Mouse (Mus musculus) left cerebral cortex, adult 2 months (tissue): ENCODE data around the gene Vwa2. TPM values are rescaled to one million over a fixed set of nuclear protein-coding genes. Genes with fewer than 3 reads are reported as not detected.

Source experiments
- DNase-seq, 2 experiments: peaks; one replicate each; pipeline ENCODE4 v3.0.0; 2021 to 2022; ENCODE audit warnings: low spot score in 2 of 2, mixed read lengths in 1 of 2; ENCODE audit errors: extremely low spot score in 1 of 2
- H3K27ac ChIP-seq: fragments of 200-600 bp; 2 replicates; pipeline ENCODE4 v1.8.1; 2022
- H3K4me3 ChIP-seq: fragments of 200-600 bp; 2 replicates; pipeline ENCODE4 v1.8.1; 2022
- CTCF ChIP-seq: fragments of 200-600 bp; IDR thresholded peaks from 2 replicates; pipeline ENCODE4 v1.8.1; 2022; ENCODE audit warnings: antibody characterized with exemption, mild to moderate bottlenecking, moderate library complexity
- intact Hi-C: fragments of 180-260 bp; cut with DNase I; formaldehyde crosslinking; loops from one replicate; pipeline ENCODE4 v1.15.1; 2025
- total RNA-seq, 2 experiments: library from RNA; stranded (reverse); gene quantifications; 2 replicates each; pipeline ENCODE4 v1.2.3; 2021

Gene Vwa2
- total RNA-seq, 2 experiments from 2014 or later, result not detected

DNA sequence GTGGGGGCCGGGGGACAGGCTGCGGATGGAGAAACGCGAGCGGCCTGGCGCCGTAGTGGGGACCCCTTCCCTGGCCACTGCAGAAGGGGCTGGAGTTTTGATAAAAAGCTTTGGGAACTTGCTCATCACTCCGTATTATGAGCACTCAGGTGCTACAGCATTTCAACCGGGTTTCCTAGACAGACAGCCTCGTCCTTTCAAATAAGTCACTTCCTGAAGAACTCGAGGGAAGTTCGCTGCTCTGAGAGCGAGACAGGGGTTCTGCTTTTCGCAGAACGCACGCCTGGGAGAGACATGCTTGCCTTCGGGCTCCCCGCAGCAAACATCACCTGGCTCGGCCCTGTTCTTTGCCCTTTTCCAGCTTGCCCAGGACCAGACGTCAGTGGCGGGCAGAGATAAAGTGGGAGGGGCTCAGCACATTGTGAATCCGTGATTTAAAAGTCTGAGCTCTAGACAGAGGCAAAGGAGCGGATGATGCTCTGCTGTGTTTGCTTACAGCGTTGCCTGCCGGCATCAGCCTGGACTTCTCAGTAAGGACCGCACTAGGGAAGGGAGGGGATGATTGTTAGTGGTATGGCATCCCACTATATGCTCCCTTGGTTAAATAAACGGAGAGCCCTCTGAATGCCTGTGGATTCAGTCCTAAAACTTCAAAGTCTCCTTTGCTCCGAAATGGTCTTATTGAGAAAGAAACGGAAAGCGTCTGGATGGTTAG, 709 bp downstream of the Vwa2 start:
- Histone ChIP-seq H3K27ac (no peak overlapping the region), H3K4me3 (peak overlapping the region; percentile 41)
- no peak for TF ChIP-seq CTCF
- intact Hi-C loops, result no loop called here
- no peak for DNase-seq

DNA sequence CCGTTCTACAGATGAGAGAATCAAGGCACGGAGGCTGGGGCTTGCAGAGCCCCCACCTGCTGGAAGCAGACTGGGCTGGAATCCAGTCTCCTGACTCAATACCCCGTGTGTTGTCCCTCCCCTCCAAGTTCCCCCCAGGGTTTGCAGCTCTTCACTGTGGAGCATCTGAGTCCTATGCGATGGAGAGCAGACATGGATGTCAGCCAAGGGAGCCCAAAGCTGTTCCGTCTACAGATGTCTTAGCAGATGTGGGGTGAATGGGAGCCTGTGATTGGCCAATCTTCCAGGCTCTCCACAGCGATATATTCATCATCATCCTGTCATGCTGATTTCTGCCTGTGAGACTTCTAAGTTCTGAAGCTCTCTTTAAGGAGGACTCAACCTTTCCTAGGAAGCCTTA, 3.3 kb downstream of the Vwa2 start:
- H3K27ac ChIP-seq, result no peak overlapping the region
- TF ChIP-seq CTCF, result no peak
- DNase-seq, result no peak
- H3K4me3 ChIP-seq, result no peak overlapping the region
- intact Hi-C loops, result no loop called here

- no peak overlapping the region for H3K4me3 ChIP-seq
- intact Hi-C loops, result no loop called here
- TF ChIP-seq CTCF, result no peak
- DNase-seq, result no peak
- H3K27ac ChIP-seq, result no peak overlapping the region
These were observed 13.8 kb downstream of the Vwa2 start for GRCm38 (mm10) chr19:56887879-56888278.

- DNase-seq, result no peak
- intact Hi-C loops, result no loop called here
- Histone ChIP-seq H3K4me3 (no peak overlapping the region), H3K27ac (no peak overlapping the region)
- no peak for TF ChIP-seq CTCF
These were observed 14.6 kb downstream of the Vwa2 start for GRCm38 (mm10) chr19:56888654-56889053.

GRCm38 (mm10) chr19:56891438-56891837, 17.4 kb downstream of the Vwa2 start:
- Histone ChIP-seq H3K4me3 (no peak overlapping the region), H3K27ac (no peak overlapping the region)
- TF ChIP-seq CTCF, result no peak
- DNase-seq, result no peak
- intact Hi-C loops, result no loop called here

- no peak for DNase-seq
- no peak for TF ChIP-seq CTCF
- no peak overlapping the region for H3K27ac ChIP-seq
- H3K4me3 ChIP-seq, result no peak overlapping the region
- intact Hi-C loops, result no loop called here
These were observed 18.5 kb downstream of the Vwa2 start for GRCm38 (mm10) chr19:56892586-56892985.

GRCm38 (mm10) chr19:56893326-56893725, 19.3 kb downstream of the Vwa2 start:
- intact Hi-C loops, result no loop called here
- Histone ChIP-seq H3K27ac (no peak overlapping the region), H3K4me3 (no peak overlapping the region)
- no peak for DNase-seq
- TF ChIP-seq CTCF, result no peak

- intact Hi-C loops, result no loop called here
- no peak for DNase-seq
- TF ChIP-seq CTCF, result no peak
- Histone ChIP-seq H3K4me3 (no peak overlapping the region), H3K27ac (no peak overlapping the region)
These were observed 23.6 kb downstream of the Vwa2 start for GRCm38 (mm10) chr19:56897654-56898053.

DNA sequence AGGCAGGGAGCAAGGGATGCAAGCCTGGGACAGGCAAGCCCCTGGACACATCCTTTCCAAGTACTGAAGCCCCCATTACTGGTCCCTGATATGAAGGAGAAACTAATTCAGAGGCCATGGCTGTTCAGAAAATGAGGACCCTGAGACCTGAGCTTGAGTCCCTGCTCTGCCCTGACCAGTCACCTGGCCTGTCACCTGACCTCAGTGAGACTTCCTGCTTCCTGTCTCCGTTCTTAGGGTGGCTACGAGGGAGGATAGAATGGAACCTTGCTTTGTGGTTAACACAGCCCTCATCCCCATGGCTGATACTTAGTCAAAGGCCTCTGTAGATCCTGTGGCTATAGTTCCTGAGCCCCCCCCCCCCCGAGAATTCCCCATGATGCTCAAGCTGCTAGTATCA, 30.0 kb downstream of the Vwa2 start:
- no peak overlapping the region for H3K27ac ChIP-seq
- intact Hi-C loops, result no loop called here
- no peak overlapping the region for H3K4me3 ChIP-seq
- TF ChIP-seq CTCF, result no peak
- no peak for DNase-seq

DNA sequence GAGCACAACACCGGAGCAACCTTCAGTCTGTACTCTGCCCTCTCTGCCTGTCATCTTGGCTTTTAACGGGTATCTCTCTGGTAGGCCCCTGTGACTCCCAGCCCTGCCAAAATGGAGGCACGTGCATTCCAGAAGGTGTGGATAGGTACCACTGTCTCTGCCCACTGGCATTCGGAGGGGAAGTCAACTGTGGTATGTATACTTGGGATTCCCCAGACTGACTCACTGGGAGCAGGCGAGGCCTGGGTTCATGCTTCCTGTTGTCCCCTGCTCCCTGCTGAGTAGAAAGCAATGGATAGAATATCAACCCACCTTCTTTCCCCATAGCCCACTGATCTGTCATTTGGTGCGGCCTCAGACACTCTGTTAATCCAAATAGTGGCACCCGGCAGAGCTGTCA, 31.3 kb downstream of the Vwa2 start:
- H3K27ac ChIP-seq, result no peak overlapping the region
- intact Hi-C loops, result loop anchor here (5.0 kb wide), 3 partner anchors 83 to 483 kb away; partner anchors contain the start of gene Ccdc186
- no peak for TF ChIP-seq CTCF
- H3K4me3 ChIP-seq, result no peak overlapping the region
- no peak for DNase-seq

DNA sequence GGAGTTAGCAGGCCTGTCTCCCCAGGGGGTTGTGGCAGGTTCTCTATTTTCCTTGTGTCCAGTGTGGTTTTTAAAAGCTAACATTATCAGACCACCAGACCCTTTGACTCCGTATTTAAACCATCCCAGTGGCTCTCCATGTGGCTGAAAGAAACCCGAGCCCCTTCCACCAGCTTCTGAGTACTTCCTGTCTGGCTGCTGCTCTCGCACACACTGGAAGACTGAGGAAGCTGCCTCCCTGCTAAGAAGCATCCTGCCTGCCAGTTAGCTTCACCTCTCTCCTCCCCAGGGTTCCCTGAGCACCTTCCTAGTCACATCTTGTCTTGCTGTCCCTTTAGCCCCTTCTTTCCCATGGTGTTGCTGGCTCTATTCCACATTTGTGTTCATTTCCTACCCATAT, 33.8 kb downstream of the Vwa2 start:
- intact Hi-C loops, result loop anchor here (5.0 kb wide), 3 partner anchors 86 to 486 kb away; partner anchors contain the start of gene Ccdc186
- DNase-seq, result no peak
- Histone ChIP-seq H3K4me3 (no peak overlapping the region), H3K27ac (no peak overlapping the region)
- TF ChIP-seq CTCF, result no peak

DNA sequence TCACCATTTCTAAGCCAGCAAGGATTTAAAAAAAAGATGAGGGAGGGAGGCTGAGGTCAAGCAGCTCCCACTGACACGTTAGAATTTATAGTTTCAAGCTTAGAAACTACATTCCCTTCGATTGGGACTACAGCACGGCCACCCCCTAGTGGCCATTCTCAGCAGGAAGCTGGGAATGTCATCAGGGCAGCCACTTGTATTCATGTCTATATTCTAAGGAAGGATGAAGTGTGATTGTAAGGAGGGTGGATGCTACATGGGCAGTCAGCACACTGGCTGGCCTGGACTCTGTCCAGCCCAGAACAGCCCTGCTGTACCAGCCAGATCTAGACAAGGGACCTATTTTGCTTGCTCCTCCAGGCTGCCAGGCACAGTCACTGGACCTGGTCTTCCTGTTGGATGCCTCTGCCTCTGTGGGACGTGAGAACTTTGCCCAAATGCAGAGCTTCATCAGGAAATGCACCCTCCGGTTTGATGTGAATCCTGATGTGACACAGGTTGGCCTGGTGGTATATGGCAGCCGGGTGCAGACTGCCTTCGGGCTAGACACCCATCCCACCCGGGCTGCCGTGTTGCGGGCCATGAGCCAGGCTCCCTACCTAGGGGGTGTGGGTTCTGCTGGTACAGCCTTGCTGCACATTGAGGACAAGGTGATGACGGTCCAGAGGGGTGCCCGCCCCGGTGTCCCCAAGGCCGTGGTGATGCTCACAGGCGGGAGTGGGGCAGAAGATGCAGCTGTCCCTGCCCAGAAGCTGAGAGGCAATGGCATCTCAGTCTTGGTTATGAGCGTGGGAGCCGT, 34.6 kb downstream of the Vwa2 start:
- Histone ChIP-seq H3K27ac (no peak overlapping the region), H3K4me3 (no peak overlapping the region)
- TF ChIP-seq CTCF, result peak; percentile 78
- intact Hi-C loops, result loop anchor here (5.0 kb wide), 3 partner anchors 86 to 486 kb away; partner anchors contain the start of gene Ccdc186
- DNase-seq, result peak; percentile 37 to 54
